Comparison of ENCODE assay signal across 14 mouse cellular contexts in the genomic region with DNA sequence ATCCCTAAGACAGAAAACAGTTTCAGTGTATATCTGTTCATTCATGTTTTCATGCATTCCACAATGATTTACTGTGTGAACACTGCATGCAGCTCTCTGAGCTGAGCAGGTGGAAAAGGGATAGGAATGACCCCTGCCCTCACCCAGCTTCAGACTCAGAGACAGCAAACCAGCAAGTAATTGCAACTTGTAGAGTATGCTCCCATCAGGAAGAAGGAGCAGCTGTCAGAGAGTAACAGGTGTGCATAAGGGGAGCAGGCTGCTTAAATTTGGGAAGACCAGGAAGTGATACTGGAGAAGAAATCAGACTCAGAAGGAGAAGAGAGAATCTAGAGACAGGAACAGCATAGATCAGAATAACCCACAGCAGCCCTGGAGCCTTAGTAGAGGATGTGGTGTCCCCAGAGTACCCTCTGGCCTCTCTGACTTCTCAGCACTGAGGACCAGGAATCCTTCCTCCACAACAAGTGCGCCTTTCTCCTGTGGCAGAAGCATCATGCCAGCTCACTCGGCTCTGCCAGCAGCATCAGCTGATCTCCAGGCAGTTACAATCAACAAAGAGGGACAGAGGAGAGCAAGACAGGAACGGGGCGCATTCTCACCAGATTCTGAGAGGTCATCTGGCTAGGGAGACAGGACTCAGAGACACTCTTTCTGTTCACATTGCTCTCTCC.
DNase-seq lines count a peak whose midpoint lies in the region; ATAC-seq and TF ChIP-seq lines count a peak whose summit lies in the region.
"Had no signal": no experiment of that assay in that cellular context is flagged by ENCODE, and none has a peak within 500 bp of the region (broad histone marks: within the 10 kb centered on the region; RNA-seq: fewer than 3 reads in every experiment).

No protein-coding gene starts in this region.

- peak; percentile 77 for ATAC-seq in hindbrain, postnatal 0 days
- ATAC-seq in hindbrain, embryonic 14.5 days (ENCODE audit: low FRiP score) = no peak
- ATAC-seq: CD4-positive, CD25-positive, alpha-beta regulatory T cell, adult 4 months; intestine, postnatal 0 days; Patski had no signal

- H3ac ChIP-seq in myocyte (ENCODE audit: control insufficient read depth, insufficient read length) = no peak overlapping the region

- peak; percentile 40 for DNase-seq in hindbrain, postnatal 0 days (ENCODE audit: low spot score)
- no peak for DNase-seq in hindbrain, embryonic 14.5 days (ENCODE audit: low spot score)
- DNase-seq in cerebellum, postnatal 10 days = peak; percentile 30 to 53
- DNase-seq in layer of hippocampus, postnatal 10 days (ENCODE audit: low spot score in 2 of 2) = peak; percentile 54 to 56
- DNase-seq in gastrocnemius, postnatal 14 days = no peak
- no peak for DNase-seq in urinary bladder, postnatal 14 days (ENCODE audit: low spot score)
- no peak for DNase-seq in spleen, postnatal 10 days (ENCODE audit: low spot score in 2 of 2)
- DNase-seq: adrenal gland, postnatal 25 days; gastrocnemius, postnatal 36 days; liver had no signal

- no peak overlapping the region for H3K27ac ChIP-seq in hindbrain, postnatal 0 days
- no peak overlapping the region for H3K27ac ChIP-seq in hindbrain, embryonic 14.5 days

- no peaks in the 10 kb centered on the region for H3K27me3 ChIP-seq in hindbrain, postnatal 0 days (ENCODE audit: insufficient read depth, low read length)
- no peaks in the 10 kb centered on the region for H3K27me3 ChIP-seq in hindbrain, embryonic 14.5 days (ENCODE audit: control insufficient read depth, insufficient read depth, low read length)
- no peaks in the 10 kb centered on the region for H3K27me3 ChIP-seq in myocyte (ENCODE audit: control insufficient read depth, insufficient read depth, insufficient read length)
- H3K27me3 ChIP-seq: Patski had no signal

- no peak for TF ChIP-seq CTCF in hindbrain, postnatal 0 days (IDR thresholded peaks at IDR 0.05; ENCODE audit: low read depth)

- no peak for TF ChIP-seq POLR2A in myocyte (IDR thresholded peaks at IDR 0.05; ENCODE audit: insufficient read length, low read depth)

- no peak overlapping the region for H3K4me3 ChIP-seq in hindbrain, postnatal 0 days (ENCODE audit: low read length)
- no peak overlapping the region for H3K4me3 ChIP-seq in hindbrain, embryonic 14.5 days (replicated peaks; ENCODE audit: low read length)
- H3K4me3 ChIP-seq in myocyte = no peak overlapping the region

- intact Hi-C loops in gastrocnemius, postnatal 14 days (cut with DNase I; ENCODE audit: low total_unique reads) = no loop called here

- no peaks in the 10 kb centered on the region for H3K4me1 ChIP-seq in hindbrain, postnatal 0 days (ENCODE audit: insufficient read depth, low read length)
- H3K4me1 ChIP-seq in hindbrain, embryonic 14.5 days (replicated peaks; ENCODE audit: control insufficient read depth, insufficient read depth, low read length) = no peaks in the 10 kb centered on the region

- no peaks in the 10 kb centered on the region for H3K79me2 ChIP-seq in myocyte (ENCODE audit: control insufficient read depth, insufficient read depth)

- H3K36me3 ChIP-seq in hindbrain, postnatal 0 days (ENCODE audit: insufficient read depth, low read length) = no peaks in the 10 kb centered on the region
- no peaks in the 10 kb centered on the region for H3K36me3 ChIP-seq in hindbrain, embryonic 14.5 days (replicated peaks; ENCODE audit: control insufficient read depth, insufficient read depth)
- H3K36me3 ChIP-seq in myocyte (ENCODE audit: control insufficient read depth, insufficient read depth) = no peaks in the 10 kb centered on the region

- 52% methylated on average over 4 of the region's 4 CpGs for WGBS in hindbrain, postnatal 0 days
- WGBS in hindbrain, embryonic 14.5 days = 82% methylated on average over 4 of the region's 4 CpGs

- no peaks in the 10 kb centered on the region for H3K9me3 ChIP-seq in hindbrain, postnatal 0 days (ENCODE audit: low read length)
- H3K9me3 ChIP-seq in hindbrain, embryonic 14.5 days (ENCODE audit: control insufficient read depth, low read length) = no peaks in the 10 kb centered on the region

- H3K4me2 ChIP-seq in hindbrain, postnatal 0 days (ENCODE audit: low read depth, low read length) = no peak overlapping the region
- H3K4me2 ChIP-seq in hindbrain, embryonic 14.5 days (replicated peaks) = no peak overlapping the region
- H3K4me2 ChIP-seq in myocyte (ENCODE audit: low read depth) = no peak overlapping the region

- no peak overlapping the region for H3K9ac ChIP-seq in hindbrain, postnatal 0 days (replicated peaks; ENCODE audit: low read length)
- H3K9ac ChIP-seq in hindbrain, embryonic 14.5 days = no peak overlapping the region

TF ChIP-seq in myocyte, 11 proteins besides CTCF, POLR2A, EP300 and RAD21:
- TF ChIP-seq MYOD1 (IDR thresholded peaks at IDR 0.05; ENCODE audit: control insufficient read depth in 1 of 3, insufficient read length in 2 of 3, low read depth in 2 of 3) (peak; percentile 73 to 90 (median 85)), E2F4 (IDR thresholded peaks at IDR 0.05; ENCODE audit: insufficient read depth) (no peak), TCF3 (IDR thresholded peaks at IDR 0.05; ENCODE audit: insufficient read length, low read depth) (peak; percentile 15), TCF12 (IDR thresholded peaks at IDR 0.05; ENCODE audit: insufficient read depth, poor library complexity, severe bottlenecking) (peak; percentile 78), MAX (IDR thresholded peaks at IDR 0.05; ENCODE audit: low read depth) (no peak), MYOG (IDR thresholded peaks at IDR 0.05; ENCODE audit: control insufficient read depth in 1 of 3, insufficient read depth in 1 of 3, insufficient read length in 2 of 3, low read depth in 2 of 3) (peak in 2 of 3 experiments; percentile 69 to 70)

Comparison
In these comparisons a context has a peak if more than half of its experiments do, and no peak if none do; other contexts are left out.
1. DNase-seq: peak in hindbrain, postnatal 0 days (single experiment), cerebellum, postnatal 10 days (2 of 2) and layer of hippocampus, postnatal 10 days (2 of 2); none in hindbrain, embryonic 14.5 days (single experiment), gastrocnemius, postnatal 14 days (single experiment), urinary bladder, postnatal 14 days (single experiment) and spleen, postnatal 10 days (0 of 2).